Mouse (Mus musculus) gastrocnemius, postnatal 14 days (tissue): ENCODE data around the gene Mettl8. TPM values are rescaled to one million over a fixed set of nuclear protein-coding genes. Genes with fewer than 3 reads are reported as not detected.

ENCODE experiments used
- DNase-seq: peaks from one replicate; pipeline ENCODE4 v3.0.0; 2021; ENCODE audit warnings: mixed read lengths
- intact Hi-C: fragments of 180-260 bp; cut with DNase I; formaldehyde crosslinking; loops from one replicate; pipeline ENCODE4 v1.15.1; 2025; ENCODE audit warnings: low total_unique reads
- total RNA-seq, 2 experiments: library from RNA; stranded (reverse); gene quantifications; 2 replicates each; pipeline ENCODE4 v1.2.3; 2021

Gene Mettl8
- total RNA-seq, 2 experiments from 2014 or later = 5.6 to 6.0 TPM

DNA sequence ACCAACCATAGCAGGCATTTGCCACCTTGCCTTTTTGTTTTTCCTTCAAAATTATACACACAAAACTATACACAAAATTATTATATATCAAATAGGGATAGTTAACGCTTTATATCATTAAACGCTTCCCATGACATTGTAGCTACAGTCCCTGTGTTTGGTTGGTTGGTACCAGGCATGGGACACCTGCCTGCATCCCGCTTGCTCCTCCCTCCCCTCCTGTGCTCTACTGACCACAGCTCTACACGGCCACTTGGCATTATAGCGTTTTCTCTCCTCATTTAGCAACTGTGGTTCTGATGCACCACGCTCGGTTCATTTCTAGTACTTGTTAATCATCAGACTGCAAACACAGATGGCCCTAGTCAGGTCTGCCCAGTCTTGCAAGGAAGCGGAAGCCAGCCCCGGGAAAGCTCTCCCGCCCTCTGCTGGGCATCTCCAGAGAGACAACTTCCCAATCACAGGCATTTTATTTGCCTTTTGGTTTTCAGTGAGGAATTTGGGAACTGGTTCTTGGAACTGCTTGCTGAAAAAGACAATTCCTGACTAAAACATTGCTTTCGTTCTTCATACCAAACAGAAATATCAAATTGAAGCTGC, 15.8 kb downstream of the Mettl8 start:
- intact Hi-C loops = loop anchor here (5.0 to 10.0 kb wide), 3 partner anchors 205 to 337 kb away; no protein-coding TSS in a partner anchor
- DNase-seq = peak; percentile 83

- no peak for DNase-seq
- intact Hi-C loops = loop anchor here (5.0 to 10.0 kb wide), 3 partner anchors 203 to 335 kb away; no protein-coding TSS in a partner anchor
These were observed 17.9 kb downstream of the Mettl8 start for GRCm38 (mm10) chr2:71037447-71037846.

GRCm38 (mm10) chr2:71033987-71034386, 21.4 kb downstream of the Mettl8 start:
- no peak for DNase-seq
- intact Hi-C loops = loop anchor here (10.0 kb wide), 1 partner anchor 199 kb away; no protein-coding TSS in a partner anchor

- DNase-seq = no peak
- intact Hi-C loops = loop anchor here (10.0 kb wide), 1 partner anchor 198 kb away; no protein-coding TSS in a partner anchor
These were observed 22.4 kb downstream of the Mettl8 start for GRCm38 (mm10) chr2:71033014-71033413.

GRCm38 (mm10) chr2:71031973-71032794, 23.2 kb downstream of the Mettl8 start:
- intact Hi-C loops = loop anchor here (10.0 kb wide), 1 partner anchor 197 kb away; no protein-coding TSS in a partner anchor
- DNase-seq = no peak

GRCm38 (mm10) chr2:71030663-71031062, 24.7 kb downstream of the Mettl8 start:
- intact Hi-C loops = loop anchor here (10.0 kb wide), 1 partner anchor 196 kb away; no protein-coding TSS in a partner anchor
- DNase-seq = no peak

DNA sequence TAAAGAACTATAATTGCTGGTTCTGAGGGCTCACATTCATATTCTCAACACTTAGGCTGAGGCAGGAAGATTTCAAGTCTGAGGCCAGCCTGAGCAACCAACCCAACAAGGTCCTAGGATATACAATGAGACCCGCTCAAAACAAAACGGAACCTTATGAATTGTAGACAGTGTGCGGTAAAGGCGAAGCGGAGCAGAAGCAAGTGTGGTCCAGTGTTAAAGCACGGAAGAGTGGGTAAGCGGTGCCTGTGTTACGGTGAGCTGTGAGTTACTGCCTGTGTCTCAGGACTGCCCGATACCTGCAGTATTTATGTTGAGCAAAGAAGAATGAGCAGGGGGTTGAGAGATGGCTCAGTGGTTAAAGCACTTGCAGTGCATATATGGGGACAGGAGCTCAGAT, 27.8 kb downstream of the Mettl8 start:
- intact Hi-C loops = no loop called here
- no peak for DNase-seq

- DNase-seq = no peak
- intact Hi-C loops = no loop called here
These were observed 28.6 kb downstream of the Mettl8 start for GRCm38 (mm10) chr2:71026787-71027186.

DNA sequence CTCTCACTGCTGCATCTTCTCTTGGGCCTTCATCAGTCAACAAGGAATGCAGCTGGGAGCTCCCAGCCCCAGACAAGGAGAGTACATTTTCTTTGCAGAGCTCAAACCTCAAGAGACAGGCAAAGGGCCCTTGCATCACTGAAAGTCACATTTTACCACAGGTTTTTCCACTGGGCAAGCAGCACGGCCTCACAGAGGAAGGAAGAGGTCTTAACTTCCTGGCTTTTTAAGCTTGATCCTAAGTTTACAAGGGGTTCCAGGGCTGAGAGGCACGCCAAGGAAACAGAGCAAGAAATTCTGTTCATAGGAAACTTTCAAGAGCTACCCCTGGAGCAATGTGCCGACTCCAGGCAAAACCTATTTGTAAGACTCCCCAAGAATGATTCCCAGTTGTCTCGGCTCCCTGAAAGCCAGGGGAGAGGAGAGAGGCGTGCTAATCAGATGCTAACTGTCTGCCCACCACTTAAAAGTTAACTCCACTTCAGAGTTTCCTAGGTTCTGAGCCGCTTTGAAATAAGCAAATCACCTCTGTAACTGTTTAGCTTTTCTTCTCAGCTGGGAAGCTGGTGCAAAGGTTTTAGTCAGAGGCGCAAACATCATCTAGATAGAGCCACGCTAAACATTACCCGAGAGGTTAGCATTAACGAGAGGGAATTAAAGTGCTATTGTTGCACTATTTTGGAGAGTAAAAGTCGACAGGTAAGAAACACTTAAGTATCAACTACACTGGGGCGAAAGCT, 29.6 kb downstream of the Mettl8 start:
- no peak for DNase-seq
- intact Hi-C loops = no loop called here

DNA sequence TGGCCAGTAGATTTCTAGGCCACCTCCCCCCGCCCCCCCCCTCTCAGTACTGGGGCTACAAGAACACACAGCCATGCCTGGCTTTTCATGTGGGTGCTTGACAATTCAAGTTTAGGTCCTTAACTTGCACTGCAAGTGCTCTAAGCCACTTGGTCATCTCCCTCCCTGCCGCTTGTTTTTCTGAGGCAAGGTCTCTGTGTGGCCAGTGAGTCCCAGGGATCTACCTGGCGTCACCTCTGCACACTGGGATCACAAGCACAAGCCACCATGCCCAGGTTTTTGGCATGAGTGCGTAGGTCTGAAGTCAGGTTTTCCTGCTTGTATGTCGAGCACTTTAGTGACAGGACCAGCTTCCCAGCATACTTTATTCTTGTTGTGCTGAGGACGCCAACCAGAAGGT, 31.4 kb downstream of the Mettl8 start:
- intact Hi-C loops = no loop called here
- no peak for DNase-seq

DNA sequence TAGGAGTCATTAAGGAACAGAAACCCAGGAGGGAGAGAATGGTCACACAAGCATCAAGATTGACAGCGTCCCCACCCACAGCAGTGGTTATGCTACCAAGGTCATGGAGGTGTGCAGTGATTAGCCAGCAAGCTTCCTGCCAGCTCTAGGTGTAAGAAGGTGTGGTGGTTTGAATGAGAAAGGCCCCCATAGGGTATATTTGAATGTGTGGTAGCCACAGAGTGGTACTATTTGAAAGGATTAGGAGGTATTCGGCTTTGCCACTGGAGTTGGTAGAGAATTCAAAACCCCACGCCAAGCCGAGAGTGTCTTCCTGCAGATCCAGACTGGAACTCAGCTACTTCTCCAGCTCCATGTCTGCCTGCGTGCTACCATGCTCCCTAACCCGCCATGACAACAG, 32.4 kb downstream of the Mettl8 start:
- no peak for DNase-seq
- intact Hi-C loops = no loop called here

- intact Hi-C loops = no loop called here
- no peak for DNase-seq
These were observed 34.7 kb downstream of the Mettl8 start for GRCm38 (mm10) chr2:71020674-71021073.

DNA sequence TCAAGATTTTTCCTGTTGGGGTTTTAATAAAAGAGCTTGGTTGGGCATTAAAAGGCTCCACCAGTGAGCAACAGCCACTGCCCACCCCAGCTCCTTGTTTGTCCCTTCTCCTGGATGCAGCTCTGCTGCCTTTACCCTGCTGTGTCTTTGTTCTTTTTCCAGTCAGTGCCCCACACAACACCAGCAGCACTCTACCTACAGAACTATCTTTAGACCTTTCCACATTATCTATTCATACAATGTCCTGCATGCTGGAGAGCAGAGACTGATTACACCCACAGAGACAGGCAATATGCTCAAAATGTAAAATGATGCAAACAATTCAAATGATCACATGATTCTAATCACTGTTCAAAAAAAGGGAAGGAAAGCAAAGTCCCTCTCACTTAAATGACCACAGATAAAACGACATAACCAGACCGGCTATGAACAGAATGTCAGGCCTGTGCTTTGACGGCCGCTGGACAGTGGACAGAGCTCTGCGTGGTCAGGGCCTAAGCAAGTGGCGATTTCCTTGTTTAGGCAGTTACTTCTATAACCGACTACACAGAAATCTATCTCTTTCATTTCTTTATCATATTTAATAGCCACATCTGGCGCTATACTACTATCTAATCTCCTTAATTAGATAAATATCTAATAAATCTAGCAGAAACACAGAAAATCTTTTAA, 35.5 kb downstream of the Mettl8 start:
- no peak for DNase-seq
- intact Hi-C loops = no loop called here

DNA sequence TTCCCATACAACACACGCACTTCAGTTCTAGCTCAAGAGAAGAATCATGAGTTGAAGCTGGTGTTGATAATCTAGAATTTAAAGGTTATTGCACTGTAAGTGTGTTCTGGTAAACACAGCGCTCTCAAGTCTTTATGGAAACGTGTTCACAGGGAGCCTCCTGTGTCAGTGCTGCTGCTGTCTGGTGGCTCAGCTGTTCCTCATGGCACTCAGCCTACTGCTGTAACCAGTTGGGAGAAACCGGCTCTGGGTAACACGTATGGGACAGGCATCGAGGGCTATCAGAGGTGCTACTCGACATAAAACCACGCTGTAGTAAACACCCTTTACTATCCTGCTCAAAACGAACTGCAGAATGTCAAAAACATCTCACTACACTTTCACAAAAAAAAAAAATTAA, 36.1 kb downstream of the Mettl8 start:
- DNase-seq = peak; percentile 33
- intact Hi-C loops = no loop called here

DNA sequence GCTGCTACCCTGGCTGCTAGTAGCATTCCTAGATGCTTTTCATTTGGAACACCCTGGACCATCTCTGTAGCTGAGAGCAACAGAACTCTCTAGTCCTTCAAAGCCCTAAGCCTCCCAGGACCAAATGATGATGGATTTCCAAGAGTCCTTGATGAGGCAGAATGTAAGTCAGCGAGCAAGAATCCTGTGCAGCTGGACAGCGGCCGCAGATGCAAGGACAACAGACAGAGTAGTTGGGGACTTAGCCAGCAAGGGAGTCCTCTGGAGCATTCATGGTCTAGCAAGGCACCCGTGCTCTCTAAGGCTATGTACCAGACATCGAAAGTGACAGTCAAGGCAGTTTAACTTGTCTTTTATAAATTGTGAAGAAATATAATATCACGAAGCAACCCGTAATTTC, 41.9 kb downstream of the Mettl8 start:
- no peak for DNase-seq
- intact Hi-C loops = no loop called here

- no peak for DNase-seq
- intact Hi-C loops = no loop called here
These were observed 43.6 kb downstream of the Mettl8 start for GRCm38 (mm10) chr2:71011816-71012215.

GRCm38 (mm10) chr2:71004354-71004753, 51.0 kb downstream of the Mettl8 start:
- intact Hi-C loops = no loop called here
- no peak for DNase-seq

DNA sequence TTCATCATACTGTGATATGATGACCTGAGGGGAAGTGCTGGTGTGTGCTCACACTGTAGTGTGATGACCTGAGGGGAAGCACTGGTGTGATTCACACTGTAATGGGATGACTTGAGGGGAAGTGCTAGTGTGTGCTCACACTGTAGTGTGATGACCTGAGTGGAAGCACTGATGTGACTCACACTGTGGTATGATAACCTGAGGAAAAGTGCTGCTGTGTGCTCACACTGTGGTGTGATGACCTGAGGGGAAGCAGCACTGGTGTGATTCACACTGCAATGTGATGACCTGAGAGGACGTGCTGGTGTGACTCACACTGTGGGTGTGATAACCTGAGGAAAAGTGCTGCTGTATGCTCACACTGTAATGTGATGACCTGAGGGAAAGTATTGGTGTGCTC, 52.9 kb downstream of the Mettl8 start:
- intact Hi-C loops = no loop called here
- no peak for DNase-seq

DNA sequence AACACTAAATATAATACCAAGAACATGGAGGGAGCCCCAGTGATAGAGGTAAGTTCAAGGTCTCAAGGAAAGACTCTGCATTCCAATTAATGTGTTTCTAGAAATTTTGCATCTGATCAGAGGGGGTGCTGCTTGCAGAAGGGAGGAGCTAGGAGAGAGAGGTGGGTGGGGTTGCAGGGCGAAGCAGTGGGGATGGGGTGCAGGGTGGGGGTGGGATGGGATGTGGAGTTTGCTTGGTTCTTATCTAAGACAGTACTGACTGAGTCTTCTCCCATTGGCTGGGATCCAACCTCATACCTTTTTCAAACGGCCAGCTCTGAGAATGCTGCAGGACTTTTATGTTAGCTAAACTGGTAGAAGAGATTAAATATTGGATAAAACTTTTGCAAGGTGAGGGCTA, 56.6 kb downstream of the Mettl8 start:
- intact Hi-C loops = no loop called here

GRCm38 (mm10) chr2:70996438-70996837, 58.9 kb downstream of the Mettl8 start:
- intact Hi-C loops = no loop called here
- DNase-seq = peak; percentile 22

More for the DNA sequence above, 56.6 kb downstream of the Mettl8 start:
- no peak for DNase-seq
